Mouse (Mus musculus): ENCODE data around the gene Iqschfp. TPM values are rescaled to one million over a fixed set of nuclear protein-coding genes. Genes with fewer than 3 reads are reported as not detected.

The Iqschfp gene
- polyA plus RNA-seq, 1 experiment from 2014 or later, result not detected

- 4% methylated on average over 14 of the region's 14 CpGs for WGBS
- Histone ChIP-seq H3K9ac (0 out of 2 replicates have a peak overlapping the region, but pooled peaks have one; percentile 32), H3K27ac (peak overlapping the region; percentile 68), H3K4me1 (peaks cover 42% of the 10 kb centered on the region), H3K4me2 (peak overlapping the region; percentile 48), H3K4me3 (peak overlapping the region; percentile 17), H3K9me3 (no peaks in the 10 kb centered on the region), H3K27me3 (no peaks in the 10 kb centered on the region; the same call in 1 of the 2 replicates), H3K36me3 (no peaks in the 10 kb centered on the region)
- no peak for ATAC-seq (ENCODE audit: insufficient number of reproducible peaks, insufficient read depth, low FRiP score, low TSS enrichment, low read depth)
Observed at GRCm38 (mm10) chr3:68583031-68583693, 691.1 kb downstream of the Iqschfp start.

GRCm38 (mm10) chr3:68583771-68584511 lies 691.9 kb downstream of the Iqschfp start:
- H3K27ac ChIP-seq, result peak overlapping the region; percentile 68; the same call in 1 of the 2 replicates
- ATAC-seq (ENCODE audit: insufficient number of reproducible peaks, insufficient read depth, low FRiP score, low TSS enrichment, low read depth), result no peak

GRCm38 (mm10) chr3:68585213-68585612 lies 693.2 kb downstream of the Iqschfp start:
- Histone ChIP-seq H3K4me1 (peaks cover 42% of the 10 kb centered on the region), H3K9me3 (no peaks in the 10 kb centered on the region), H3K4me3 (no peak overlapping the region), H3K36me3 (no peaks in the 10 kb centered on the region), H3K4me2 (no peak overlapping the region), H3K27me3 (no peaks in the 10 kb centered on the region; the same call in 1 of the 2 replicates), H3K27ac (no peak overlapping the region), H3K9ac (no peak overlapping the region)
- ATAC-seq (ENCODE audit: insufficient number of reproducible peaks, insufficient read depth, low FRiP score, low TSS enrichment, low read depth), result no peak
- WGBS, result 70% methylated on average over 4 of the region's 4 CpGs

More at GRCm38 (mm10) chr3:68583771-68584511, 691.9 kb downstream of the Iqschfp start:
- Histone ChIP-seq H3K4me1 (peaks cover 42% of the 10 kb centered on the region), H3K9ac (peak overlapping the region; percentile 32; the same call in 1 of the 2 replicates), H3K4me3 (0 out of 2 replicates have a peak overlapping the region, but pooled peaks have one; percentile 17), H3K4me2 (peak overlapping the region; percentile 48), H3K27me3 (no peaks in the 10 kb centered on the region; the same call in 1 of the 2 replicates), H3K9me3 (no peaks in the 10 kb centered on the region), H3K36me3 (no peaks in the 10 kb centered on the region)
- WGBS, result 34% methylated on average over 14 of the region's 14 CpGs

GRCm38 (mm10) chr3:68586646-68587064 lies 694.6 kb downstream of the Iqschfp start:
- Histone ChIP-seq H3K4me3 (no peak overlapping the region), H3K4me2 (peak overlapping the region; percentile 20)
- 21% methylated on average over 9 of the region's 9 CpGs for WGBS

GRCm38 (mm10) chr3:68587567-68588245 lies 695.7 kb downstream of the Iqschfp start:
- Histone ChIP-seq H3K27me3 (no peaks in the 10 kb centered on the region; the same call in 1 of the 2 replicates), H3K9ac (no peak overlapping the region), H3K4me1 (peaks cover 44% of the 10 kb centered on the region), H3K27ac (no peak overlapping the region), H3K4me3 (no peak overlapping the region), H3K4me2 (no peak overlapping the region), H3K36me3 (no peaks in the 10 kb centered on the region), H3K9me3 (no peaks in the 10 kb centered on the region)
- WGBS, result 55% methylated on average over 10 of the region's 10 CpGs
- ATAC-seq (ENCODE audit: insufficient number of reproducible peaks, insufficient read depth, low FRiP score, low TSS enrichment, low read depth), result no peak

More at GRCm38 (mm10) chr3:68586646-68587064, 694.6 kb downstream of the Iqschfp start:
- Histone ChIP-seq H3K36me3 (no peaks in the 10 kb centered on the region), H3K4me1 (peaks cover 49% of the 10 kb centered on the region), H3K9ac (no peak overlapping the region), H3K9me3 (no peaks in the 10 kb centered on the region), H3K27ac (no peak overlapping the region), H3K27me3 (no peaks in the 10 kb centered on the region; the same call in 1 of the 2 replicates)
- no peak for ATAC-seq (ENCODE audit: insufficient number of reproducible peaks, insufficient read depth, low FRiP score, low TSS enrichment, low read depth)

- Histone ChIP-seq H3K4me3 (no peak overlapping the region), H3K4me2 (no peak overlapping the region), H3K9me3 (no peaks in the 10 kb centered on the region), H3K27me3 (no peaks in the 10 kb centered on the region; the same call in 1 of the 2 replicates), H3K36me3 (no peaks in the 10 kb centered on the region), H3K27ac (no peak overlapping the region), H3K9ac (no peak overlapping the region), H3K4me1 (peaks cover 27% of the 10 kb centered on the region)
- ATAC-seq (ENCODE audit: insufficient number of reproducible peaks, insufficient read depth, low FRiP score, low TSS enrichment, low read depth), result no peak
- WGBS, result 66% methylated on average over 9 of the region's 9 CpGs
Observed at GRCm38 (mm10) chr3:68589220-68589840, 697.3 kb downstream of the Iqschfp start.

- Histone ChIP-seq H3K4me3 (no peak overlapping the region), H3K4me1 (peaks cover 23% of the 10 kb centered on the region), H3K36me3 (no peaks in the 10 kb centered on the region), H3K9me3 (no peaks in the 10 kb centered on the region), H3K9ac (no peak overlapping the region), H3K27ac (no peak overlapping the region), H3K27me3 (no peaks in the 10 kb centered on the region; the same call in 1 of the 2 replicates), H3K4me2 (no peak overlapping the region)
- 35% methylated on average over 8 of the region's 8 CpGs for WGBS
- peak; percentile 56; the same call in 1 of the 2 replicates for ATAC-seq (ENCODE audit: insufficient number of reproducible peaks, insufficient read depth, low FRiP score, low TSS enrichment, low read depth)
Observed at GRCm38 (mm10) chr3:68590436-68590835, 698.4 kb downstream of the Iqschfp start.

GRCm38 (mm10) chr3:68592575-68592974 lies 700.5 kb downstream of the Iqschfp start:
- Histone ChIP-seq H3K4me1 (peaks cover 8% of the 10 kb centered on the region), H3K27ac (no peak overlapping the region), H3K36me3 (no peaks in the 10 kb centered on the region), H3K4me3 (no peak overlapping the region), H3K9ac (no peak overlapping the region), H3K9me3 (no peaks in the 10 kb centered on the region), H3K4me2 (no peak overlapping the region), H3K27me3 (no peaks in the 10 kb centered on the region; the same call in 1 of the 2 replicates)
- ATAC-seq (ENCODE audit: insufficient number of reproducible peaks, insufficient read depth, low FRiP score, low TSS enrichment, low read depth), result no peak
- 68% methylated on average over 10 of the region's 10 CpGs for WGBS

GRCm38 (mm10) chr3:68593073-68593867 lies 701.2 kb downstream of the Iqschfp start:
- Histone ChIP-seq H3K9me3 (no peaks in the 10 kb centered on the region), H3K36me3 (no peaks in the 10 kb centered on the region), H3K27me3 (no peaks in the 10 kb centered on the region), H3K9ac (no peak overlapping the region), H3K4me2 (no peak overlapping the region), H3K4me3 (no peak overlapping the region), H3K4me1 (peaks cover 8% of the 10 kb centered on the region), H3K27ac (no peak overlapping the region)
- 67% methylated on average over 12 of the region's 12 CpGs for WGBS
- ATAC-seq (ENCODE audit: insufficient number of reproducible peaks, insufficient read depth, low FRiP score, low TSS enrichment, low read depth), result no peak

GRCm38 (mm10) chr3:68595316-68595925 lies 703.4 kb downstream of the Iqschfp start:
- Histone ChIP-seq H3K27ac (no peak overlapping the region), H3K9me3 (no peaks in the 10 kb centered on the region), H3K4me2 (no peak overlapping the region), H3K9ac (no peak overlapping the region), H3K27me3 (no peaks in the 10 kb centered on the region), H3K4me3 (no peak overlapping the region), H3K4me1 (peaks cover 5% of the 10 kb centered on the region), H3K36me3 (no peaks in the 10 kb centered on the region)
- WGBS, result 65% methylated on average over 10 of the region's 10 CpGs
- ATAC-seq (ENCODE audit: insufficient number of reproducible peaks, insufficient read depth, low FRiP score, low TSS enrichment, low read depth), result no peak

All from embryonic facial prominence, embryonic 13.5 days (tissue).